In genomic region chr15:6999667-7000066, GRCm38 (mm10) we compare ENCODE assay signal across 19 mouse cellular contexts.
"Had no signal": no experiment of that assay in that cellular context is flagged by ENCODE, and none has a peak within 500 bp of the region (broad histone marks: within the 10 kb centered on the region; RNA-seq: fewer than 3 reads in every experiment).

No protein-coding gene starts in this region.

- H3K4me3 ChIP-seq: midbrain, embryonic 10.5 days; midbrain, embryonic 12.5 days; myocyte; neural tube, embryonic 13.5 days; neural tube, embryonic 15.5 days had no signal

- H3K27me3 ChIP-seq: midbrain, embryonic 12.5 days; neural tube, embryonic 13.5 days; neural tube, embryonic 15.5 days had no signal

- H3K9me3 ChIP-seq: midbrain, embryonic 10.5 days; midbrain, embryonic 12.5 days; neural tube, embryonic 13.5 days; neural tube, embryonic 15.5 days had no signal

- H3K36me3 ChIP-seq: midbrain, embryonic 10.5 days; midbrain, embryonic 12.5 days; neural tube, embryonic 13.5 days; neural tube, embryonic 15.5 days had no signal

- ATAC-seq: midbrain, embryonic 16.5 days had no signal

- DNase-seq: lung, adult 18-20 months; lung, embryonic 14.5 days; lung, postnatal 10 days; lung, postnatal 4 days; midbrain, embryonic 14.5 days; retina, postnatal 1 day; right cerebral cortex, adult 18-20 months; right cerebral cortex, postnatal 25 days; right cerebral cortex, postnatal 4 days; spleen, adult 18-20 months; thymus, adult 18-20 months; thymus, postnatal 14 days; thymus, postnatal 36 days had no signal

- H3K4me2 ChIP-seq: lung, embryonic 14.5 days; midbrain, embryonic 12.5 days; neural tube, embryonic 13.5 days; neural tube, embryonic 15.5 days had no signal

- H3K27ac ChIP-seq: midbrain, embryonic 10.5 days; midbrain, embryonic 12.5 days; neural tube, embryonic 13.5 days; neural tube, embryonic 15.5 days had no signal

- H3K4me1 ChIP-seq: midbrain, embryonic 12.5 days had no signal

- H3K9ac ChIP-seq: lung, embryonic 14.5 days; midbrain, embryonic 12.5 days; neural tube, embryonic 13.5 days; neural tube, embryonic 15.5 days had no signal
